Mouse (Mus musculus): ENCODE results near the gene Pdlim4. TPM values are rescaled to one million over a fixed set of nuclear protein-coding genes. Genes with fewer than 3 reads are reported as not detected.

Gene Pdlim4
- polyA plus RNA-seq, 1 experiment, result 2.9 TPM

DNA sequence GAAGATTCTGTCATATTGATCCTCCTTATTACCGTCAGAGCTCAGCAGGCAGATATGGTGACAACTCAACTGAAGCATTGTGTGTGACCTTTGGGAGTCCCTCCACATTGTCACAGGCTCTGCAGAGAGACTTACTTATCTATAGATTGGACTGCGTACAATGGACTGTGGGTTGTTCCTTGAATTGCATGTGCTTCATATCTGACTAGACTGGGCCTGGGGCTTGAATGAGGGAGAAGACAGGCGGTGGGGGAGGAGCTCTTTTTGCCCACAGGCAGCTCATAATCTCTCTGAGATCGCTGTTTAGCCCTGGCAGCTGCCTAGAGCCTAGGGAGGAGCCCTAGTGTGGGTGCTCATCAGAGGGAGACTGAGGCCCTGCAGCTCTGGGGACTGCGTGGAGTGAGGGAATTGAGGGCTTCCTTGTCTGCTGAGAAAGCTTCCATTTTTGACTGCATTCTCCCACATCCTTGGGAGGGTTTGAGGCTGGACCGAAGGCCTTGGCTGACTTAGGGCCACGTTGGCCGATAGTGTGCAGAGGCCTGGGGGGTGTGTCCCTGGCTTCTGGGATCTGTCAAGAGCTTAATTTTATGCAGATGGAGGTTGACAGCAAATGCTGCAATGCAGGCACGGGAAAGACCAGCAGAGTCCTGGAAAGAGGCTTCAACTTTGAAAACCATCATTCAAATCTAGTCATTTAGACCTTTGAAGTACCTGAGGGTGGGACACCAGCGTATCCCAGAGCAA lies 34.1 kb upstream of the Pdlim4 start:
- Histone ChIP-seq H3K4me3 (ENCODE audit: insufficient read depth, low read depth, low read length) (no peak overlapping the region), H3K27ac (replicated peaks; ENCODE audit: low read depth, low read length) (no peak overlapping the region)

DNA sequence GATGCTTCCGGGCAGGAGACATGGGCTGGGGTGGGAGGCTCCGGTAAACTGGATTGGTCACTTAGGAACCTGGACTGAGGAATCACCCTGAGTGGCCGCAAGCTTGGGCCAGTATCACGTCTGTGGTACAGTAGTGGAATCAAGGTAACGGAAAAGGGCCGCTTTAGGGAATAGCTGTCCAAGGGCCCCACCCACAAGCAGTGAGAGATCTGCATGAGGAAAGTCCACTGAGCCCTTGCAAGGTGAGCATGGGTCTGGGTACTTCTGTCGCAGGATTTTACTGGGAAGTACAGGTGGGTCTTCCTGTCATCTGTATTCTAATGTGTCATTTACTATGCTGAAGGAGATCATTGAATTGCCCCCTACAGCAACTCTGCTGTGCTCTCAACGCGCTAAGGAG lies 32.9 kb upstream of the Pdlim4 start:
- Histone ChIP-seq H3K27ac (replicated peaks; ENCODE audit: low read depth, low read length) (no peak overlapping the region), H3K4me1 (ENCODE audit: control insufficient read depth, insufficient read depth, insufficient read length, low read length) (peaks cover 3% of the 10 kb centered on the region; the same call in 1 of the 2 replicates), H3K4me3 (ENCODE audit: insufficient read depth, low read depth, low read length) (peak overlapping the region; percentile 80)

More for the DNA sequence above, 34.1 kb upstream of the Pdlim4 start:
- peaks cover 5% of the 10 kb centered on the region; the same call in 1 of the 2 replicates for H3K4me1 ChIP-seq (ENCODE audit: control insufficient read depth, insufficient read depth, insufficient read length, low read length)

DNA sequence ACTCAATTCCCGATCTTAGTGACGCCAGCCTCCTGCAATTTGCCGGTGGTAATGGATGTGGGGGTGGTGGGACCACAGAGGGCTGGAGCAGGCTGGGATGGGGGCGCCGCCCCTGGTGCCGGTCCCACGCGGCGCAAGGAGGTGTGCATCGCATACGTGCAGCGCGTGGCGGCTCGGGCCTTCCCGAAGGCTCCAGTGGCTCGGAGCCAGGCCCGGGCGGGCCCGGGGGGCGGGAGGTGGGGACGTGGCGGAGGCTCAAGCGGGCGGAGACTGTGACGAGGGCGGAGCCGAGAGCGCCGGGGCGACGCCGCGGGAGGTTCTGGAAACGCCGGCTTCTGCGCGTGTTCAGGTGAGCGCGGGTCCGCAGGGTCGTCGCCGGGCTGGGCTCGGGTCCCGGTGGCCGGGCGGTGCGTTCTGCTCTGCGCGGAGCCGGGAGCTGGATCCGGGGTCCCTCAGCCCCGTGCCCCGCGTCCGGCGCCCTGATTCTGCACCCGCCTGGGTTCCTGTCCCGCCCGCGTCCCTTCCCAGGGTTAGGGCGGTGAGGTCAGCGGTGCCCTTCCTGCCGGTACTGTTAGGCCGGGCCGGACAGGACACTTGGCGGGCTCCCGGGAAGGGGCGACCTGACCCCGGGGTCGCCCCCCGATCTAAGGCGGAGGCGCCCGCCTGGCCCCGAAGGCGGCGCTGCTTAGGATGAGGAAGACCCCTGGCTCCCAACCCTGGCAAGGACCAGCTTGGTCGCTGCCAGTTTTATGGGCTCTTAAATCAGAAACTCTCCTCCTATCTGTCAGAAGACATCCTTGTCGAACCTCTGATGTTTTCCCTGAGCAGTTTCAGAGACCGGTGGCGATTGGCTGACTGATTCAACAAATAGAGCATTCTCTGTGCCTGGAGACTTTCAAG lies 32.1 kb upstream of the Pdlim4 start:
- Histone ChIP-seq H3K4me1 (ENCODE audit: control insufficient read depth, insufficient read depth, insufficient read length, low read length) (peaks cover 3% of the 10 kb centered on the region; the same call in 1 of the 2 replicates), H3K4me3 (ENCODE audit: insufficient read depth, low read depth, low read length) (peak overlapping the region; percentile 80), H3K27ac (replicated peaks; ENCODE audit: low read depth, low read length) (peak overlapping the region; percentile 31; the same call in 1 of the 2 replicates)

DNA sequence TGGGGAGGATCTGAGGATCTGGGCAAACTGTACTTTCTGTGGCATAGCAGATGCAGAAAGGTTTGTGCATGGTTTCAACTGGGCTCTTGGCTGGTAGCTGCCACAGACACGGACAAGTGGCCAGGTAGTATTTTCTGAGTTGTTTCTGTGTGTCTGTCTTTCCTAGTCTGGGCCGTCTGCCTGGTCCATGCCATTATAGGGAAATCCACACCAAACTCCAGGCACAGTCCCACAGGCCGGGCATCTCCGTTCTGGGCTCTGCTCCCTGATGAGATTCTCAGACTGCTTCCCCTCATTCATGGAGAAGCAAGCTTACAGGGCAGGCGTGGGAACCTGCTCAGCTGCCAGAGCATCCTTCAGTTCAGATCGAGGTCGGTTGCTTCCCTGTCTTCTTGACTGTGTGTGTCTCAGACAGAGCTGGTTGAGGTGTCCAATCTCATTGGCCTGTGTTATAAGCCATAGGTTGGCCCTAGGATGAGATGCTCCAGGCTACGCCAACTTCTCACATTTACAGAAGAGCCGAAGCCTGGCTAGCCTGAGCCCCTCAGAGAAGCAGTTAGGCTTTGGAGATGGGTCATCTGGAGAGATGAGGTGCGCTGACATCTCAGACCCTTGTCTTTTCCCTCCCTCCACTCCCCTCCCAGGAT lies 31.4 kb upstream of the Pdlim4 start, which contains the start of gene P4ha2:
TSS of gene P4ha2 (plus strand) at position 51 of the 647 bp plus-strand sequence.
- H3K4me3 ChIP-seq (ENCODE audit: insufficient read depth, low read depth, low read length), result peak within 1 kb of the TSS; percentile 80
- H3K27ac ChIP-seq (replicated peaks; ENCODE audit: low read depth, low read length), result 0 out of 2 replicates have a peak within 1 kb of the TSS, but pooled peaks have one; percentile 31
- H3K4me1 ChIP-seq (ENCODE audit: control insufficient read depth, insufficient read depth, insufficient read length, low read length), result peaks cover 3% of the 10 kb centered on the region; the same call in 1 of the 2 replicates

DNA sequence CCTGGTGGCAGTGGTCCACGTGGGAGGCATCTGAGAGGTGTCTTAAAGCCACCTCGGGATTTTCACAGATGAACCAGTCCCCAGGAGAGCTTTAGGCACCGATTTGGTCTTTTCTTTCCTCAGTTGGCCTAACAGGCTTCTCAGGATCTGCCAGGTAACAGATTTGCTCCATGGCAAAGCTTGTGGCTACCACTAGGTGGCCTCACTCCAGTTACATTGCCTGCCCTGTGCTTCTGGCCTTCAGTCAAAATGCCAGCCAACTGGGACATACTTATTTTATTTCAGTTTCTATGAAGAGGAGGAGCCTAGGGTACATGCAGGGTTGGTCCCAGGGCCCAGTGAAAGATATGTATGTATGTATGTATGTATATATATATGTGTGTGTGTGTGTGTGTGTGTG lies 24.2 kb upstream of the Pdlim4 start:
- 0 out of 2 replicates have a peak, but pooled peaks cover 3% of the 10 kb centered on the region for H3K4me1 ChIP-seq (ENCODE audit: control insufficient read depth, insufficient read depth, insufficient read length, low read length)
- H3K4me3 ChIP-seq (ENCODE audit: insufficient read depth, low read depth, low read length), result no peak overlapping the region
- no peak overlapping the region for H3K27ac ChIP-seq (replicated peaks; ENCODE audit: low read depth, low read length)

DNA sequence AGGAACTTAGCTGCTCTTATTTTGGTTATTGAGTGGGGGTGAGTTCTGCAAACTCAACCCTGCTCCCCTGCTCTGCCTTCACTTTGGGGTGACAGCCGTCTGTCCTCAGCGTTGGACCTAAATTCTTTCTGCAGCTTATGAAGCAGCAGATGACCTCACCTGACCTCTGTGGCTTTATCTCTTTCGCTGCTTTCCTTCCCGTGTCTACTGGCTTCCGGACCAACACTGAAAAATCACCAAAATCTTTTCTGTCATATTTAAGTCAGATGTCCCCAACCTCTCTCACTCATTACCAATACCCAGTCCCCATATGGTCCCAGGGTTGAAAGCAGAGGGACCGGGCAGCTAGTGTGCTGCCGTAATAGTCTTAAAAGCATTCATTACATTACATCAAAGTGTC lies 23.4 kb upstream of the Pdlim4 start:
- no peak overlapping the region; the same call in 1 of the 2 replicates for H3K27ac ChIP-seq (replicated peaks; ENCODE audit: low read depth, low read length)
- H3K4me3 ChIP-seq (ENCODE audit: insufficient read depth, low read depth, low read length), result no peak overlapping the region
- 0 out of 2 replicates have a peak, but pooled peaks cover 3% of the 10 kb centered on the region for H3K4me1 ChIP-seq (ENCODE audit: control insufficient read depth, insufficient read depth, insufficient read length, low read length)

DNA sequence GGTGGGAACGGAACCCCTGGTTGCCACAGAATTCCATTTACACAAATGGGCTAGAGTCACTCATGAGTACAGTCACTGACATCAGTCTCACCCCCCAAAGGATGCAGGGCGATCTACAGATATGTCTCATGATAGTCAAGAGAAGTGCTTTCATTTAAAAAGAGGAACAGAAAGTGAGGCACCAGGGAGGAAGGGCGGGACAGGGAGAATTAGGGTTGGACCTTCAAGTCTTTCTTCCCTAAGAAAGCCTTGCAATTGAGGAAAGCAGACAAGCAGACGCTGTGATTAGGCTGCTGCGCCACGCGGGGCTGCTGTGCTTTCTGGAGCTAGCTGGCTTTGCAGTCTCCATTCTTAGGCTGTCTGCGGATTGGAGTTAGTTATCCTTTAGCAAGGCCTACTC lies 22.9 kb upstream of the Pdlim4 start:
- H3K4me3 ChIP-seq (ENCODE audit: insufficient read depth, low read depth, low read length), result no peak overlapping the region
- H3K4me1 ChIP-seq (ENCODE audit: control insufficient read depth, insufficient read depth, insufficient read length, low read length), result 0 out of 2 replicates have a peak, but pooled peaks cover 3% of the 10 kb centered on the region
- H3K27ac ChIP-seq (replicated peaks; ENCODE audit: low read depth, low read length), result no peak overlapping the region; the same call in 1 of the 2 replicates

DNA sequence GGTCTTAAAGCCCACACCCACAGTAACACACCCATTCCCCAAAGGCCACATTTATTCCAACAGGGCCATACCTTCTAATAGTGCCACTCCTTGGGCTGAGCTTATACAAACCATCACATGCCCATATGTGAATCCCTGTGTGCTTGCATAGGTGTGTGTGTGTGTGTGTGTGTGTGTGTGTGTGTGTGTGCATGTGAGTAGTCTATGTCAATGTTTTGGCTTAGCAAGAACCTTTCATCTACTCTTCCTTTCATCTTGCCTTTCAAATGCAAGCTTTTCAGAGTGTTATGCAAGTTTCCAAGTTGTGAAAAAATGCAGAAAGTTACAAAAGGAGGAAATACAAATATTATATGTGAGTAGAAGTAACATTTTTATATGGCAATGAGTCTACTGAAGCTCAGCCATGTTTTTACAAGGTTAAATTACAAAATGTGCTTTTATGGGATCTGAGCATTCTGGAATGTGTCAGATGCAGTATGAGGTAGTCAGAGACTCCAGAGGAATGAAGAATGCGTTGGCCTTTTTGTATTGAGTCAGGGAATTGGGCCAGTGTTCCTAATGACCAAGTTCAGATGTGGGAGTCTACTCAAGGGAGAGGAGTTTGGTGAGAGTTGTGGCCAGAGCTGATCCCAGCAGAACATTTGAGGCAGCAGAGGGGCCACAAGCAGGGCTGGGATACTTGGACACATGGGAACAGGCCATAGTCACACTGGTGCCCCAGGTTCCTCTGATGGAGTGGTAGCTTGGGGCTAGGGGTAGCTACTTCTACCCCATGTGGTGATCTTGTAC lies 21.5 kb upstream of the Pdlim4 start:
- Histone ChIP-seq H3K4me1 (ENCODE audit: control insufficient read depth, insufficient read depth, insufficient read length, low read length) (0 out of 2 replicates have a peak, but pooled peaks cover 3% of the 10 kb centered on the region), H3K4me3 (ENCODE audit: insufficient read depth, low read depth, low read length) (no peak overlapping the region), H3K27ac (replicated peaks; ENCODE audit: low read depth, low read length) (peak overlapping the region; percentile 15; the same call in 1 of the 2 replicates)

DNA sequence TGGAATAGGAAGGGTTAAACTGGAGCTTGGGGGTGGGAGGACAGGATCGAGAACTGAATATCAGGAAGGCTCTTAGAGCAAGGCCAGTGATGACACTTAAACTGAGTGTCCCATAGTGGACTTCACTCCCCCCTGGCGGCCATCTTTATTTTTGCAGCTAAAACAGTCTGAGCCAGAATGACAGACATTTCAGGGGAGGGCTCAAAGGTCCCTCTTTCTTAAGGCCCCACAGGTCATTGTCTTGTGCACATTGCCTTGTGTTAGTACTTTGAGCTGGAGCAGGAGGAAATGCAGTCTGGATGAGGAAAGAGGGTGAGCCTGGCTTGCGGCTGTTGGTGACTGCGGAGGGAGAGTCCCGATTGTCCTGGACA lies 20.1 kb upstream of the Pdlim4 start:
- Histone ChIP-seq H3K27ac (replicated peaks; ENCODE audit: low read depth, low read length) (no peak overlapping the region), H3K4me1 (ENCODE audit: control insufficient read depth, insufficient read depth, insufficient read length, low read length) (0 out of 2 replicates have a peak, but pooled peaks cover 3% of the 10 kb centered on the region), H3K4me3 (ENCODE audit: insufficient read depth, low read depth, low read length) (no peak overlapping the region)

DNA sequence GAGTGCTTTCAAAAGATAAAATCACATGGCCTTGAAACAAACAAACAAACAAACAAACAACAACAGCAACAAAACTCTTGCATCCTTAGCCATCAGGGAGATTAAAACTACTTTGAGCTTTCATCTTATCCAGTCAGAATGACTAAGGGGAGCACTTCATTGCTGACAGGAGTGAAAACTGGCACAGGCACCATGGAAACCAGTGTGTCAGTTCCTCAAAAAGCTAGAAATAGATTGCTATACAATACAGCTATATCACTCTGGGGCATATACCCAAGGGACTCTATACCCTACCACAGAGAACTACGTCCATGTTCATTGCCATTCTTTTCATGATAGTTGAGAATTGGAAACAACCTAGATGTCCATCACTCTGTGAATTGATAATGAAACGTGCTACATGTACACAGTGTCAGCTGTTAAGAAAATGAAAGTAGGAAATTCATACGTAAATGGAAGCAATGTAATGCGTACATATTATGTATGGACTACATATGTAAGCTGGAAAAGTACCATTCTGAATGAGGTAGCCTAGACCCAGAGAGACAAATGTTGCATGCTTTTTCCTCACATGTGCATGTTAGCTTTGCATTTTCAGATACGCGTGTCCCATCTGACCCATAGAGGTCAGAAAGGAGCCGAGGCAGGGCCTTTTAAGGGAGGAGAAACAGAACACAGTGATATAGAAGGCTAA lies 19.6 kb upstream of the Pdlim4 start:
- Histone ChIP-seq H3K4me1 (ENCODE audit: control insufficient read depth, insufficient read depth, insufficient read length, low read length) (0 out of 2 replicates have a peak, but pooled peaks cover 3% of the 10 kb centered on the region), H3K27ac (replicated peaks; ENCODE audit: low read depth, low read length) (no peak overlapping the region), H3K4me3 (ENCODE audit: insufficient read depth, low read depth, low read length) (no peak overlapping the region)

DNA sequence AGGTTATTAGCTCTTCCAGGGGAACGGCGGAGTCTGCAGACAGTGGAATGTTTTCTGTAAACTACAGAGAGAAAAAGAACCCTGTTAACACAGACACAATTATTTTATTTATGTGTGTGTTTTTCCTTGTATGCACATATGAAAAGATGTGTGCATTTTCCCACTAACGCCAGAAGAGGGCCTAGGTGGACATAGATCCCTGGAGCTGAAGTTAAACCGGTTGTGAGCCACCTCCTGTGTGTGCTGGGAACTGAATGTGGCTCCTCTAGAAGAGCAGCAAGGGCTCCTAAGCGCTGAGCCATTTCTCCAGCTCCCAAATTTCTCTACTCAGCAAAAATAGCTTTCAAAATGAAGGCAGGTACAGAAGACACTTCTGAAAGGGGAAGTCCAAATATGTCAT lies 17.0 kb upstream of the Pdlim4 start:
- Histone ChIP-seq H3K4me3 (ENCODE audit: insufficient read depth, low read depth, low read length) (no peak overlapping the region), H3K4me1 (ENCODE audit: control insufficient read depth, insufficient read depth, insufficient read length, low read length) (0 out of 2 replicates have a peak, but pooled peaks cover 3% of the 10 kb centered on the region), H3K27ac (replicated peaks; ENCODE audit: low read depth, low read length) (no peak overlapping the region)

DNA sequence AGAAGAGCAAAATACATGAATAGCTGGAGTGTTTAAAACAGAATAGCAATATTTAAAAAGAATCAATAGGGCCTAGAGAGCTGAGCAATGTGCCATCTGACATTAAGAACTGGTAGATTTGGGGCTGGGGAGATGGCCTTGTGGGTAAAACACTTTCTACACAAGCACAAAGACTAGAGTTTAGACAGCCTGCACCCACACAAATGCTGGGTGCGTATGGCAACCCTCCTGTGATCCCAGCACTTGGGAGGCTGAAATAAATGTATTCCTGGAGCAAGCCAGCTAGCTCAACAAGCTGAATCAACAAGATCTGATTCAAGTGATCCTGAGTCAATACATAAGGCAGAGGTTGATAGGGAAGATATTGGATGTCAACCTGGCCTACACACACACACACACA lies 16.2 kb upstream of the Pdlim4 start:
- H3K4me3 ChIP-seq (ENCODE audit: insufficient read depth, low read depth, low read length), result no peak overlapping the region
- H3K4me1 ChIP-seq (ENCODE audit: control insufficient read depth, insufficient read depth, insufficient read length, low read length), result no peaks in the 10 kb centered on the region
- H3K27ac ChIP-seq (replicated peaks; ENCODE audit: low read depth, low read length), result no peak overlapping the region

DNA sequence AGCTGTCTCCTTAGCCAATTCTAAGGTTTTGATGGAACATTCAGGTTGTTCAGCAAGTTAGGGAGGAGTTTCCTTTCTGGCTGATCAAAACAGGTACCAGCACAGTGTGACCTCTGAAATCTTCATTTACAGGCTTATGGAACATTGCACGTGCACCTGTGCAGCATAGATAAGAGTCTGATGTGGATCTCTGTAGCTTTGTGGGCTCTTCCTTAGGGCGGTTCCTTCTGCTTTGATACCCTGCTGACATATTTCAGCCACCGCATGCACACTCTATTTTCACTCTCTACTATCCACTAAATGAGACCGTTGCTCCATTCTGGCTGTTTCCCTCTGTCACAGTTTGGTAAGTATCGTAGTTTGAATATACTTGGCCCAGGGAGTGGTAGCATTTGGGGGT lies 13.9 kb upstream of the Pdlim4 start:
- no peak overlapping the region for H3K4me3 ChIP-seq (ENCODE audit: insufficient read depth, low read depth, low read length)
- H3K4me1 ChIP-seq (ENCODE audit: control insufficient read depth, insufficient read depth, insufficient read length, low read length), result no peaks in the 10 kb centered on the region
- H3K27ac ChIP-seq (replicated peaks; ENCODE audit: low read depth, low read length), result no peak overlapping the region

DNA sequence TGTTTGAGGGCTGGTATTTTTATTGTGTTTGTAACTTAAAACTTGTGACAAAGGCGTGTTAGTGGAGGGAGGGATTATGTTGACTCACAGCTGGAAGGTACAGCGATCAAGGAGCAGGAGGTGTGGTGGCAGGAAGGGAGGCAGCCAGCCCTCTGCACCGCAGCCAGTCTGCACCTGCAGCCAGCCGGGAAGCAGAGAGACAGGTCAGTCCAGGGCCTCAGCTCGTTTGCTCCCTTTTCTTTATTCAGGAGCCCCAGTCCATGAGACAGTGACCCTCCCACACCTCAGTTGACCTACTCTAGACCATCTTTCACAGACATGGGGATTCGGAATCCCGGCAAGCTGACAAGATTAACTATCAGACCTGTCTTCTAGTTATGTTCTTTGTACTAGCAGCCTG lies 11.6 kb upstream of the Pdlim4 start:
- H3K4me3 ChIP-seq (ENCODE audit: insufficient read depth, low read depth, low read length), result no peak overlapping the region
- H3K27ac ChIP-seq (replicated peaks; ENCODE audit: low read depth, low read length), result no peak overlapping the region
- H3K4me1 ChIP-seq (ENCODE audit: control insufficient read depth, insufficient read depth, insufficient read length, low read length), result no peaks in the 10 kb centered on the region
